Mouse (Mus musculus): ENCODE measurements at regions not wholly inside any gene's neighbourhood (a gene's known extent, or its start where the extent isn't known, plus 50 kb on each side); places are given as distances from the start of the nearest gene placed in this dataset.

DNA sequence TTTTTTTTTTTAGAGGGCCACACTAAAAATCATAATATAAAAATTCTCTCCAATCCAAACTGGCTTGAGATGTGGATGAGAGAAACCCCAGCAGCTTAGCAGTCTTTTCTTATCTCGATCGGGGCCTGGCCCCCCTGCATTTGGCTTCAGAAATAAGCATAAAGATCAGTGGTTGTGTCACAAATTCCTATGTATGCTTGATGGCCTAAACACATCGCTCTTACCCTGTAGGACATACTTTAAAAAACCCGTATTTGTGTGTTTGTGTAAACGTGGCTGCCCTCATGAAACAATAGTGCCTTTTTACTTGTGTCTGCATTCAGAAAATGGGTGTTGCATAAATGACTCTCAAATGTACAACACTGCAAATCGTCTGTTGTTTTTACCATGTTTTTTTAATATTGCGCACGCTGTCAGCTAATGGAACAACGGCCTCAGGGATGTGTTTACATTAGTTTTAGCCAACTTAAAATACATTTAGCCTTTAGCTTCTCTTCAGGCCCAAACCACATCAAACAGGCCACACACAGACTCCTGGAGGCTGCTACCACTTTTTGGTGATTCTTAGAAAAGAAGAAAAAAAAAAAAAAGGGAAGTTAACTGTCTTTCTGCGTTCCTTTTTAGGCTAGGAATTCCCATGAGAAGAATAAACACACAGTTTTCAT lies 226.7 kb downstream of the Etnk1 start:
- Histone ChIP-seq H3K79me2 (ENCODE audit: inconsistent target) (no peaks in the 10 kb centered on the region), H3K36me3 (ENCODE audit: inconsistent target) (no peaks in the 10 kb centered on the region), H3K4me3 (ENCODE audit: inconsistent target) (no peak overlapping the region), H3K27ac (no peak overlapping the region)
- WGBS (ENCODE audit: missing documents) = 44% methylated on average over 10 of the region's 10 CpGs

DNA sequence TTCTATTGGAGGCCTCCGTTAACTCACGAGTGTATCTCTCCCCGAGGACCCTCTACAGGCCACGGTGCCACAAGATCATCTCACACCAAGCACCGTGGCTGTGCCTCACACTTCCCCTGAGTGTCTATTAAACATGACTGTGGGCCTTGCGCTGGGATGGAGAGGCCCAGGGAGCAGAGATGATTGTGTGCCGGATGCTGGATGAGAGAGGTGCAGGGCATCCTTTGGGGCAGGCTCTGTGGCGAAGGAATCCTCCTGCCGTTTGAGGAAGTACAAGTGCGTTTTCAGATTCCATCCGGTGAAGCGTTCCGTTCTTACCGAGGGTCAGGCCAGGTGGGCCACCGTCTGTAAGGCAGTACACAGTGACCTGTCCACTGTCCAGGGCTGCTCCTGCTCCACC lies 227.4 kb downstream of the Etnk1 start:
- no peak overlapping the region for H3K27ac ChIP-seq

DNA sequence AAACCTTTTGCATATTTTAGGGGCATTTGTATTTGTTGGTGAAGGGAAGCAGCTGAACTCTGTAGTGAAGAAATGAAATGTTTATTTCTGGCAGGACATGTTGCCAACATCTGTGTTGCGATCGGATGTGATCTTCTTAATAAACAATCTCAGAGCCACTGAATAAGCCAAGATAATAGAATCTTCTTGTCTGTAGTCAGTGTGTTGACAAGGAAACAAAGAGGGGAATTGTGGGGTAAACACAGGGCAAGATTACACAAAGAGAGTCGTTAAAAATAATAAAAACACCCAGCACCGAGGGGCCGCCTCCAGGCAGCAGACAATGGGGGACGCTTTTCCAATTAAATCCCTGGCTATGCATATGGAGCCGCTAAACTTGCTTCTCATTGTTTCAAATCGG lies 234.4 kb downstream of the Etnk1 start:
- no peaks in the 10 kb centered on the region for H3K79me2 ChIP-seq (ENCODE audit: inconsistent target)
- H3K36me3 ChIP-seq (ENCODE audit: inconsistent target) = no peaks in the 10 kb centered on the region
- no peak overlapping the region for H3K4me3 ChIP-seq (ENCODE audit: inconsistent target)
- no peak overlapping the region for H3K27ac ChIP-seq
- WGBS (ENCODE audit: missing documents) = 72% methylated on average over 8 of the region's 8 CpGs

More for the DNA sequence above, 227.4 kb downstream of the Etnk1 start:
- Histone ChIP-seq H3K79me2 (ENCODE audit: inconsistent target) (no peaks in the 10 kb centered on the region), H3K4me3 (ENCODE audit: inconsistent target) (no peak overlapping the region), H3K36me3 (ENCODE audit: inconsistent target) (no peaks in the 10 kb centered on the region)
- 82% methylated on average over 15 of the region's 15 CpGs for WGBS (ENCODE audit: missing documents)

DNA sequence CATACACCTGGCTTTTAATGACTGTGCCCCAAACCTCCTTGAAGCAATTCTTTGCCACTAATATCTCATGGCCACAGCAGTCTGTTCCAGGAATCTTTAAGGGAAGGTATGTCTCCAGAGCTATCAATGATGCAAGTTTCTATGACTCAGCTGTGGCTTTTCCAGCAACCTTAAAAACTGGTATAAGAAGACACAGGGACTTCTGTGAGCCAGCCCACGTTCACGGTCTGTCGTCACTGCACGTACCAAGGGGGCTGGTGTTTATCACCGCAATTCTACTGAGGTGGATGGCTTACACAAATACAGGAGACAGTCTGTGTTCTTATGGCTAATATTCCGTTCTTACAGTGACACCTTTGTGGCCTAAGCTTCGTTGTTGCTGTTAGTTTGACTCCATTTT lies 234.9 kb downstream of the Etnk1 start:
- 100% methylated on average over 6 of the region's 7 CpGs for WGBS (ENCODE audit: missing documents)
- no peak overlapping the region for H3K27ac ChIP-seq
- no peak overlapping the region for H3K4me3 ChIP-seq (ENCODE audit: inconsistent target)
- no peaks in the 10 kb centered on the region for H3K36me3 ChIP-seq (ENCODE audit: inconsistent target)
- no peaks in the 10 kb centered on the region for H3K79me2 ChIP-seq (ENCODE audit: inconsistent target)

DNA sequence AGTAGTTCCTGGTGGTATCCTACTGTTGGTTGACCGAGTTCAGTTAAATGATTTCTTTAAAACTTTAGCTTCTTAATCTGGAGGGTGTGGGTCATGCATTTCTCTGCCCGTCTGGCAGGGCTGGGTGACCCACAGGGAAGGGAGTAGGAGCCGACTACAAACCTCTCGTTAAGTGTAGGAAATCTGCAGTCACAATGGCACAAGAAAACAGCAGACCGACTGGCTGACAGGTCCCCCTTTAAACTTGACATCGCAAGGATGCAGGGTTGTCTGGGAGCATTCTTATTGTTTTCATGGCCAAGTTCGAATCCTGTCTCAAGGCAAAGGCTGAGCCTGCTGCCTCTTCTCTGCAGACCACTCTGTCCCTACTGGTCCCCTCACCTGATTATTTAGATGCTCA lies 235.7 kb downstream of the Etnk1 start:
- Histone ChIP-seq H3K79me2 (ENCODE audit: inconsistent target) (no peaks in the 10 kb centered on the region), H3K36me3 (ENCODE audit: inconsistent target) (no peaks in the 10 kb centered on the region), H3K27ac (no peak overlapping the region), H3K4me3 (ENCODE audit: inconsistent target) (no peak overlapping the region)
- WGBS (ENCODE audit: missing documents) = 94% methylated on average over 7 of the region's 7 CpGs

DNA sequence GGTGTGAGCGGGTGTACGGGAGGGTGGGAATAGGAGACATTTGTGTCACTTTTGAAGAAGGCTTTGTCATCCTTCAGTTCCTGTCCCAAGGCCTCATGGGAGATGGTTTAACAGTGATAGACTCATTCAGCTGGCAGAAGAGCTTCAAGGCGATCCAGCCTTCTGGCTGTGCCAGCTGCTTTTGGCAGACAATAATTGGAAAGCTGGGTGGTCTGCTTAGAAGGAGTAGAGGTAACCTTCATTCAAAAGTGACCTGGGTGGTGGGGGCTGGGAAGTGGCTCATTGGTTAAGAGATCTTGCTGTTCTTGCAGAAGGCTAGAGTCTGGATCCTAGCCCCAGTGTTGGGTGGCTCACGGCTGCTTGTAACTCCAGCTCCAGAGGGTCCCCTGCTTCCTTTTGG lies 237.5 kb downstream of the Etnk1 start:
- Histone ChIP-seq H3K4me3 (ENCODE audit: inconsistent target) (no peak overlapping the region), H3K27ac (no peak overlapping the region), H3K79me2 (ENCODE audit: inconsistent target) (no peaks in the 10 kb centered on the region), H3K36me3 (ENCODE audit: inconsistent target) (no peaks in the 10 kb centered on the region)
- WGBS (ENCODE audit: missing documents) = 68% methylated on average over 4 of the region's 4 CpGs

DNA sequence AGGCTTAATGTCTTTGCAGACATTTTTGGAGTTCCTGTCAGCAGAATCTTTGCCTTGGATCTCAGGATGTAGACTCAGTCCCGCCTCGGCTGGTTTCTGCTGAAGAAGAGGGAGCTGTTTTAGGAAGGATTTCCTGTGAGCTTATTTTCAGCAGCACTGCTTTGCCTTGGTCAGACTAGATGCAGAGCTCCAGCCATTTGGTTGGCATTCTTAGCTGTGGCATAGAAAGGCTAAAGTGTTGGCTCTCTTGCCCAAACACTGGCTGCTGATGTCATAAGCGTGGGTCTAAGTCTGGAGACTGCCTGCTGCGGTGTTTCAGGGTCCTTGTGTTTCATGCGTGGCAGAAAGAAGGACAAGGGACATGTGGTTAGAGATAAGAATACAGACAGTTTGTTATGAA lies 245.0 kb downstream of the Etnk1 start:
- Histone ChIP-seq H3K27ac (no peak overlapping the region), H3K36me3 (ENCODE audit: inconsistent target) (no peaks in the 10 kb centered on the region), H3K79me2 (ENCODE audit: inconsistent target) (no peaks in the 10 kb centered on the region), H3K4me3 (ENCODE audit: inconsistent target) (no peak overlapping the region)
- 63% methylated on average over 5 of the region's 5 CpGs for WGBS (ENCODE audit: missing documents)

DNA sequence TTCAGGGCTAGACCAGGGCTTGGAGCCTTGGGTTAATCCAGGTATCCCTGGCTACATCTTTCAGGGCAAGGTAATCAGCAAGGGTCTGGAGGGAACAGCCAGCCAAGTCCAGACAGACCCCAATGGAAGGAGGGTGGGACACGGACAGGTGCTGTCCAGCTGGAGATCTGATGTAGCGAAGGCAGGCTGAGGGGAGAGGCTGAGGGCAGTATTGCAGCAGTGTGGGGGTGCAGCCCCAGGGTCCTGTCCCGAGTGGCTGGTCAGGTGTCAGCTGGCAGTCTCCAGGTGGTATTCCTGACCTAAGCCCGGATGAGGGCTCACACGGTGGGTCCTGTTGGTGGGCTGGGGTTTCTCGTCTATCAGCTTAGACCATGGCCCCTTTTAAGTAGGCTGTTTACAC lies 245.7 kb downstream of the Etnk1 start:
- Histone ChIP-seq H3K36me3 (ENCODE audit: inconsistent target) (no peaks in the 10 kb centered on the region), H3K4me3 (ENCODE audit: inconsistent target) (no peak overlapping the region), H3K27ac (no peak overlapping the region), H3K79me2 (ENCODE audit: inconsistent target) (no peaks in the 10 kb centered on the region)
- 91% methylated on average over 6 of the region's 6 CpGs for WGBS (ENCODE audit: missing documents)

DNA sequence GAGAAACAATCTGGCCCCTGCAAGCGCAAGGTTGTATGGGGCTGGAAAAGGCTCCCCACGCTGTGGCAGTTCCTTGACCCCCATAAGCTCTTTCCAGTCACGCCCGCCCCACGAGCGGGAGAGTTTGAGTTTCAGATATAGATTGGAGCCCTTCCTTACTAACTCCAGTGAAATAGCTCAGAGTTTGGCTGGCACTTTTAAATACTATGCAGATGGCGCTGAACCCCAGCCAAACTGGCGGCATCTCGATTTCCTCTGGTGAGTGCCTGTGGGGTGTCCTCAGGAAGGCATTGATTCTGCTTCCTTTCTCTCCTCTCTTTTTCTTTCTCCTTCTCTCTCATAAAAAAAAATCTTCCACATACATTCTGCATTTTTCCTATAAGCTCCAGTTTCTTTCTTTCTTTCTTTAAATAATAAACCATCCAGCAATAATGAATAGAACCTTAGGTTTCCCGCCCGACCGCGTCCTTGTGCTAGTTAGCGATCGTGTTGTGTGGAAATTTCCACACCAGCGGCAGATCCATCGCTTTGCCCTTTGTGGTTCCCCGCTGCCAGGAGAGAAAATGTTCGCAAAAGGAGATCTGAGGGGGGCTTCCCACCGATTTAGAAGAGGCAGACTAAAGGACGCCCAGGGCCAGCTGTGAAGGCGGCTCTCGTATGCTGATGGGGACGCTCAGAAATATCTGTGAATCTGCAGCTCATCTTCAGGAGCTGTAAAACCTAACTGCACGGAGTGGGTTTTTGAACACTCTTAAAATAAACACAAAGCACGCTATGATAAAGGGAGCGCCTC lies 247.8 kb downstream of the Etnk1 start:
- Histone ChIP-seq H3K27ac (no peak overlapping the region), H3K36me3 (ENCODE audit: inconsistent target) (no peaks in the 10 kb centered on the region), H3K4me3 (ENCODE audit: inconsistent target) (no peak overlapping the region), H3K79me2 (ENCODE audit: inconsistent target) (no peaks in the 10 kb centered on the region)
- WGBS (ENCODE audit: missing documents) = 93% methylated on average over 26 of the region's 27 CpGs

DNA sequence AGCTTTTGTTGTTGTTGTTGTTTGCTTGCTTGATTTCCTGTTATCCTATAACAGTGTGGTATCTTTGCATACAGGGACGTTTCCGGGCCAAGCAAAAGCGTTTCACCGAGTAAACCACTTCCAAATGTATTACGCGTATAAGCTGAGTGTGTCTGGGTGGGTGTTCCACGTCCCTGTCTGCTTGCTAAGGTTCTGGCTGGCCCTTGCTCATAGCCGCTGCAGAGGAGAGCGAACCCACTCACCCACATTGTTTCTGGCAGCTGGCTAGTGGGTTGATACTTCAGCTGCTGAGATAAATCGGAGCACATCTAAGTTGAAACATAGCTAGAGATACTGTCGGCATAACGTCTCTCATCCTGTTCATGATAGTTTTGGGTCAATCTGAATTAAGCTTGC lies 248.4 kb downstream of the Etnk1 start:
- Histone ChIP-seq H3K36me3 (ENCODE audit: inconsistent target) (no peaks in the 10 kb centered on the region), H3K27ac (no peak overlapping the region), H3K4me3 (ENCODE audit: inconsistent target) (no peak overlapping the region), H3K79me2 (ENCODE audit: inconsistent target) (no peaks in the 10 kb centered on the region)
- 93% methylated on average over 12 of the region's 12 CpGs for WGBS (ENCODE audit: missing documents)

DNA sequence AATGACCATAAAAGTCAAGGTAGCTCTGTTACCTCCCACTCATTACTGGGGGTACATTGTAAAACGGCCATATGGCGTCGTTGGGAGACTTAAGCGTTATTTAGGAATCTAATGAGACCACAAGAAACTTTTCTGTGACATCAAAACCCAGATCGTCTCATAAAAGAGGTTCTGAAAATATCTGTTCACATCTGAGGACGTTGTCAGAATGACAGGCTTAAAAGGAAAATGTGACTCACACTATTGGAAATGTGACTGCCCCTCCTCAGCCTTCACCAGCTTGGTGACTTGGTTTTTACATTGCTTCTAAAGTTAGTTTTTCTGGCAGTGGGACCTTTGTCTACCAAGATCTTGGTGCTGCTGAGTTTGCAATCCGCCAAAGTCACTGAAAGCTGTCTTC lies 252.9 kb downstream of the Etnk1 start:
- WGBS (ENCODE audit: missing documents) = 91% methylated on average over 7 of the region's 7 CpGs
- H3K79me2 ChIP-seq (ENCODE audit: inconsistent target) = no peaks in the 10 kb centered on the region
- H3K36me3 ChIP-seq (ENCODE audit: inconsistent target) = no peaks in the 10 kb centered on the region

DNA sequence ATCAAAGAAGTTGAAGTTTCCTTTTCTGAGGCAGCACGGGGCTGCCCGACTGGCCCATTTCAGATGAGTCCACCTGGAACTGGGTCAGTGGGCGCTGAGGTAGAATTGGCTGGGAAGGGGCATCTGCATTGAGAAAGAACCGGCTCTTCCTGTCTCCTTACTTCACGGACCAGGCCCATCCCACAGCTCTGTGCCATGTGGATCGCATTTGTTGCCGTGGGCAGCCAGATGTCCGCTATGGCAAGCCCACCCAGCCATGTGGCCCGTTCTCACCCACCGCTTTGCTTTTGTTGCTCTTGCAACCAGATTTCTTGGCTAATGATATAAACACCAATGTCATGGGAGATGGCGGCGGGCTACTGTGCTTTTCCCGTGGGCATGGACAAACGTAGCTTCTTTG lies 256.0 kb downstream of the Etnk1 start:
- H3K79me2 ChIP-seq (ENCODE audit: inconsistent target) = no peaks in the 10 kb centered on the region
- H3K4me3 ChIP-seq (ENCODE audit: inconsistent target) = no peak overlapping the region
- WGBS (ENCODE audit: missing documents) = 96% methylated on average over 14 of the region's 14 CpGs
- no peak overlapping the region for H3K27ac ChIP-seq
- H3K36me3 ChIP-seq (ENCODE audit: inconsistent target) = no peaks in the 10 kb centered on the region

More for the DNA sequence above, 252.9 kb downstream of the Etnk1 start:
- H3K27ac ChIP-seq = no peak overlapping the region
- no peak overlapping the region for H3K4me3 ChIP-seq (ENCODE audit: inconsistent target)

DNA sequence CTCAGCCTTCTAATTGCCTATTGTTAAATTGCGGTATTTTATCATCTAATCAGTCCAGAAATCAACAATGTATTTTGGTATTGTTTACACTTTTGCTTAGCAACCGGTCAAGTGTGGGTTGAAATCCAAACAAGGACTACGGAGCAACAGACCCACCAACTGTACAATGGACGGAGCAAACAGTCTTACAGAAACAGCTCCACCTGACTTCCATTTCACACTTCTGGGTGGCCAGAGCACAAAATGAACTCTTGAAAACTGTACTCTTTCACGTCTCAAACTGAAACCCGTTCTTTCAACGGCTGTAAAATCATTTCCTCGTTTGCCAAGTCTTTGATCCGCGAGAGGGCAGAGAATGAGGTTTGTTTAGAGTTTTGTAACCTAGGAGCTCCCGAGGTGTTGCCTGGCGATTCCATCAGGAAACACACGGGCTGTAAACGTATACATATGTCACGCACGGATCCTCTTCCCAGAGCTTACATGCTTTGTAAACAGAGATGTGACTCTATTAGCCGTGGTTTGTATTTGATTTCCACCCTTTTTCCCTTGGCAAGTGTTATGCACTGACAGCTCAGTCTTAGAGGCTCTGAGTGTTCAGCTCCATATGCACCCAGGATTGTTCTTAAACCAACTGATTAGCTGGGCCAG lies 258.3 kb downstream of the Etnk1 start:
- H3K4me3 ChIP-seq (ENCODE audit: inconsistent target) = no peak overlapping the region
- no peaks in the 10 kb centered on the region for H3K36me3 ChIP-seq (ENCODE audit: inconsistent target)
- WGBS (ENCODE audit: missing documents) = 55% methylated on average over 17 of the region's 17 CpGs
- H3K79me2 ChIP-seq (ENCODE audit: inconsistent target) = no peaks in the 10 kb centered on the region
- H3K27ac ChIP-seq = no peak overlapping the region

DNA sequence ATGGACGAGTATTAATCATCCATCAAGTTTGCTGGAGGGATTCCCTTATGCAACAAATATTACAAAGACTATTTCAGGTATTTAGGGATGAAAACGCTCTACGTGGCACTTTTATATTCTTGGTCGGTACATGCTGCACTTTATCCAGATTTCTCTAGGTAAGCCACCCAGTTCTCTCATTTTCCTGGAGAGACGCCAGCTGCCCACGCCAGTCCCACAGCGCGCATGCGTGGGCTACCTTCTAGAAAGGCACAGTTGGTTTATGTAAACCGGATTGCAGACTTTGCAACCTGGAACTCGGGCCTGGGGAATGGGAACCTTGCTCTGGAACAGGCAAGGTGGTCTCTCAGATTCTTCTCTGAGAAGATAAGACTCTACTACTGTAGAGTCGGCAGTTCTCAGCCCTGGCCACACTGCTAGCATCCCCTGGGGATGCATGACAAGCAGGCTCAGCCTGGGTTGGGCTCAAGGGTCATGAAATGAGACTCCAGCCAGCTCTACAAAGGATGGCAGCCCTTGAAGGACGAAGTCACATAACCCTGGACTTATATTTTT lies 265.0 kb downstream of the Etnk1 start:
- H3K27ac ChIP-seq = no peak overlapping the region
- no peak overlapping the region for H3K4me3 ChIP-seq (ENCODE audit: inconsistent target)
- WGBS (ENCODE audit: missing documents) = 89% methylated on average over 12 of the region's 13 CpGs
- no peaks in the 10 kb centered on the region for H3K36me3 ChIP-seq (ENCODE audit: inconsistent target)
- no peaks in the 10 kb centered on the region for H3K79me2 ChIP-seq (ENCODE audit: inconsistent target)
